Mouse (Mus musculus) megakaryocyte progenitor cell, adult 5-6 weeks (primary cell): ENCODE results near the gene 4930562C15Rik. TPM values are rescaled to one million over a fixed set of nuclear protein-coding genes. Genes with fewer than 3 reads are reported as not detected.

Experiments used
- ATAC-seq: replicated peaks from 2 replicates; pipeline ENCODE4 v1.8.0; 2016; ENCODE audit warnings: mild to moderate bottlenecking, moderate TSS enrichment, inconsistent platforms; ENCODE audit not compliant: poor library complexity
- total RNA-seq, 2 experiments: library from RNA; stranded (forward) in 1 of 2; stranded (reverse) in 1 of 2; fragments of 157-497, 149-512 nt in 1 of 2; fragments of 200-1000 nt in 1 of 2; gene quantifications; 2 replicates each; pipeline versions ENCODE4 v1.2.3 to v1.2.4; 2015 to 2017

The 4930562C15Rik gene
- total RNA-seq, 2 experiments from 2014 or later = not detected

- peak; percentile 84 for ATAC-seq
Measured at GRCm38 (mm10) chr16:4885760-4886689, 50.8 kb downstream of the 4930562C15Rik start, which contains the start of gene Mgrn1. Gene Mgrn1 (plus strand): TSS chr16:4886249.

DNA sequence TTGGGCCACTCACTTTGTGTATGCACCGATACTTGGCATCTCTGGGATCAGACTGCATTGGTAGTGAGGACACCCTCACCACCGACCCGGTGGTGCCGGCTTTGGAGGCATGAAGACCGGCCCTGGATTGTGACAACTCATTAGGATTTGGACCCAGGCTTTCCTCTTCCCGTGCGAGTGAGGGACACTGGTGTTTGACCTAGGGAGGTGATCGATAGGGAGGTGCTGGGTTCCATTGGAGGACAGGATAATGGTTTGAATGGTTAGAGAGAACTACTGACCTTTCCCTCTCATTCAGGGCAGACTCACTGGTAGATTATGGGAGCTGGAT is 51.4 kb downstream of the 4930562C15Rik start:
- ATAC-seq = no peak

DNA sequence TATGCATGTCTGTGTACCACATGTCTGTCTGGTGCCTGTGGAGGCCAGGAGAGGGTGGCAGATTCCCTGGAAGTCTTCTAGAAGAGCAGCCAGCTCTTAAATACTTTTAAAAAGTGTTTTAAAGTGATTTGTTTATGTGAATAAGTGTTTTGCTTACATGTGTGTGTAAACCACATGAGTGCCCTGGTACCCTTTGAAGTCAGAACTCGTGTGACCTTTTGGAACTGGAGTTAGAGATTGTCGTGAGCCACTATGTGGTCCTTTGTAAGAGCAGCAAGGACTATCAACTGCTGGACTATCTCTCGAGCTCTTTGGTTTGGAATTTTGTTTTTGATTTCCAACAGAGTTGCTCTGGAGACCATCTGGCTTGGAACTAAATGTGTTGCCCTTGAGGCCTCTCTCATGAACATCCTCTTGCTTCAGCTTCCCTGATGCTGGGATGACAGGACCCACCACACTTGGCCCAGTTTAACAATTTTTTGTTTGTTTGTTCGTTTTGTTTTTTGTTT is 55.0 kb downstream of the 4930562C15Rik start:
- no peak for ATAC-seq

DNA sequence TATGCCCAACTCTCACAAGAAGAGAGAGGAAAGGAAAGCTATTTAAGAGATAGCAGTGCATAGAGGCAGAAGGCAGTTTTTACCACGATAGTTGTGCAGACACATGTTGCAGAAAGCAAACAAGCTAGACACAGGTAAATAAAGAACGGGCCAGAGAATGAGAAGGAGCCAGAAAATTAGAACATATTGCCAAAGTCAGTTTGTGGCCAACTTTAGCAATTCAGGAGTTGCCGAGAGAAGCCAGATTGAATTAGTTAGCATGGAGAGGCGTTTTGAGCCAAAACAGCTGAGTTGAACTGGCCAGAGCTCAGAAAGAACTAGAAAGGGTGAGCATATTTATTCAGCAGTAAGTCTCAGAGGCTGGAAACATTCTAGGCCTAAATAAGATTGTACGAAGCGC is 57.0 kb downstream of the 4930562C15Rik start:
- no peak for ATAC-seq

GRCm38 (mm10) chr16:4894201-4894908 is 59.1 kb downstream of the 4930562C15Rik start:
- no peak for ATAC-seq

DNA sequence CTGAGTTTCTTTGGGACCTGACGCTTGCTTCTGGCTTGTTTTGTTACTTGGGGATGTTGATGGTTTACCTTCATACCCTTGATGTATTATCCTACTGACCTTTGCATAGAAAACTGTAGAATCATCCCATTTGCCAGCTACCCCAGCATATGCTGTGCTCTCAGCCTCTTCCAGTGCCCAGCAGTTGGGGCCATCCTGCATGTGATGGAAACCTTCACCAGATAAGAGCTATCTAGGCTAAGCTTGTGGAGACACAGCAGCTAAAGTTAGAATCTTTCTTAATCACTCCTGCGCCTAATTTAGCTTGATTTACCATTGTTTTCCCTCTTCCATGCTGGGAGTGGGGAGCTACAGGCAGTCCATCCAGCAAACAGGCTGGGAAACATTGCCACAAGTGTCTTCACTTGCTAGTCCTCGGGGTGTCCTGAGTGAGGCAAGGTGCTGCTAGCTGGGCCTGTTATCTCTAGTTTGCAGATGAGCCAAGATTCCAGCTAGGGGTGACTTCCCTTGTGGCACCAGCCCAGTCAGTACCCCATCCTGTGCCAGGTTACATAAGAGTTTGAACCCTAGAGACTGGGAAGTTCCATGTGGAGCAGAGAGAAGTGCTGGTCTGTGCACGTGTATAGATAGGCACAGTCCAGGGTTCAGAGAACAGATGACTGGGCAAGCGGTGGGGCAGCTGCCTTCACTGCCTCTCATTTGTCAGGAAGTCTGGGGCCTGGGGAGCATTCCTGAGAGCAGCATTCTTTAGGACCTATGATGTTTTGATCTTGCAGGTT is 61.2 kb downstream of the 4930562C15Rik start:
- ATAC-seq = peak; percentile 82

- peak; percentile 57 for ATAC-seq
Measured at GRCm38 (mm10) chr16:4897146-4897730, 62.0 kb downstream of the 4930562C15Rik start.

- ATAC-seq = no peak
Measured at GRCm38 (mm10) chr16:4898881-4899280, 63.7 kb downstream of the 4930562C15Rik start.

DNA sequence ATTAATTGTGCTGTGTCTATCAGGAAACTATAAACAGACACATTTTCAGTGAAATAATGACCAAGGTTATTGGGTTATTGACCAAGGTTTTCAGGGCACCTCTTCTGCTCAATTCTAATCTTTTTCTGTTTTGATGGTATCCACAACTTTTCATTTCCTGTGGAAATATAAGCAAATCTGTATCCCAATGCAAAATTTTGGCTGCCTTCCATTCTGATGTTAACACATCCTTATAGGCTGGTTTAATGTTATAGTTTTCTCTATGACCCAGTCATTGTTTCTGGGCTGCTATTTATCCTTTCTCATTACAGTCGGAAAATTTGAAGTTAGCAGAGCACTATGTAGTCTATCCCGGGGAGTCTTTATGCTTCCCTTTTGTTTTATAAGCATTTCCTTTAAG is 64.5 kb downstream of the 4930562C15Rik start:
- no peak for ATAC-seq

- ATAC-seq = no peak
Measured at GRCm38 (mm10) chr16:4901167-4901566, 66.0 kb downstream of the 4930562C15Rik start.

DNA sequence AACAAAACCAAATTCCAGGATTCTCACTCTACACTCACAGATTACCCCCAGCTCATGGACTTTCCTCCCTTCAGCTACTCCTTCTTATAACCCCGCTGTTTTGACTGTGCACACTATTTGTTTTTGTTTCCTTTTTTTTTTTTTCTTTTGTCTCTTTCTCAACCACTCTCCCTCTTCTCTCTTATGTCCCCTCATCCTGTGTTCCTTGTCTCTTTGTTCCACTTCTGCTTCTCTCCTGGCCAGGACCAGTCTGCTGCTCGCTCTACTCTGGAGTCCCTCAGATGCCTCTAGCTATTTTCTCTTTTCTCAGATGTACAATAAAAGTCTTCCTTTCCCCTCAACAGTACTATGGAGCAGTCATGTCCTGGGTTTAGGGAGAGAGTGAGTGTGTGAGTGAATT is 67.2 kb downstream of the 4930562C15Rik start:
- ATAC-seq = 0 out of 2 replicates have a peak, but pooled peaks have one; percentile 29

- no peak for ATAC-seq
Measured at GRCm38 (mm10) chr16:4903491-4904102, 68.4 kb downstream of the 4930562C15Rik start.

DNA sequence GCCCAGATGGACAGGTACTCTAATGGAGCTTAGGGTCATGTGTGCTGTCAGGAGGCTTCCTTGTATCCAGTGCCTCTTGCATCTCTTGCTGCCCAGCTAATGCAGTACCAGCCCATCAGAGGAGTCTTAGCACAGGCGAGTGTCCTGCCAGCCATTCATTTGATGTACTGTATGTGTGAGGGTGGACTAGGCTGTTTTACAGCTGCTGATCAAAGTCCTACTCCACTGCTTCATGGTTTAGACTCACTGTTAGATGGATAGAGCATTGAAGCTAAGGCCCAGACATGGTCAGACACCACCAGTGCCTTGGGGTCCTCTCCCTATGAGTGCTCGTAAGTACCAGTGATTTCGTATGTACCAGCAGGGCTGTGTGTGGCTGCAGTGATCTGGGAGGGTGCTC is 69.7 kb downstream of the 4930562C15Rik start:
- ATAC-seq = no peak

- no peak for ATAC-seq
Measured at GRCm38 (mm10) chr16:4905591-4905990, 70.4 kb downstream of the 4930562C15Rik start.

GRCm38 (mm10) chr16:4906559-4906958 is 71.3 kb downstream of the 4930562C15Rik start:
- ATAC-seq = no peak

- no peak for ATAC-seq
Measured at GRCm38 (mm10) chr16:4907386-4907785, 72.2 kb downstream of the 4930562C15Rik start.

DNA sequence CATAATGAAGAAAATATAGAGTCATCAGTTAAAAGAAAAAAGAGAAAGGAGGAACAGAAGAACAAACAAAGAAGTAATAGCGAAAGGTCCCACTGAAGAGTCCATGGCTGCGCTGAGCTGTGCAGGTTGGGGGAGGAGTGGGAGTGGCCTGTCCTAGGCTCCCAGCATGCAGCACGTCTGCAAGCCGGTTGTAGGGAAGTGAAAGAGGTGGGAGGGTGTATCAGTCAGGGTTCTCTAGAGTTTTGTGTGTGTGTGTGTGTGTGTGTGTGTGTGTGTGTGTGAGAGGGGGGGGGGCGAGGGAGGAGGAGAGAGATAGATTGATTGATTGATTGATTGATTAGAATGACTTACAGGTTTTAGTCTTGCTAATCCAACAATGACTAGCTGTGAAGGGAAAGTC is 72.8 kb downstream of the 4930562C15Rik start:
- ATAC-seq = peak; percentile 88

- no peak for ATAC-seq
Measured at GRCm38 (mm10) chr16:4909745-4910144, 74.5 kb downstream of the 4930562C15Rik start.

DNA sequence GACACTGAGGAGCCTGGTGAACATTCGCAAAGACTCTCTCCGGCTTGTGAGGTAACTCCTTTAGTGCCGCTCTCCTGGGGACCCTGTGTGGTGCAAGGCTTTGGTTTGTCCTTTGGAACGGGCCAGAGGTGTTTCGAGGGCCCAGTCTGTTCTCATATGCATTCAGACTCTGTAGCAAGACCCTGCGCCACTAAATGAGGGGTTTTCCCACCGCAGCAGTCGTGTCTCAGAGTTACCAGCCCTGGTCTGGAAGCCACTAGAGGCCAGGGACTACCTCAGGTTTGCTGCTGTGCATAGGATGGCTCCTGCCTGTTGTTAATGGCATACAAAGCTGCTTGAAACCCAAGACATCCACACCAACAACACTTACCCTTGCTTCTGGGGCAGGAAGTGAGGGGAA is 75.5 kb downstream of the 4930562C15Rik start:
- ATAC-seq = no peak

DNA sequence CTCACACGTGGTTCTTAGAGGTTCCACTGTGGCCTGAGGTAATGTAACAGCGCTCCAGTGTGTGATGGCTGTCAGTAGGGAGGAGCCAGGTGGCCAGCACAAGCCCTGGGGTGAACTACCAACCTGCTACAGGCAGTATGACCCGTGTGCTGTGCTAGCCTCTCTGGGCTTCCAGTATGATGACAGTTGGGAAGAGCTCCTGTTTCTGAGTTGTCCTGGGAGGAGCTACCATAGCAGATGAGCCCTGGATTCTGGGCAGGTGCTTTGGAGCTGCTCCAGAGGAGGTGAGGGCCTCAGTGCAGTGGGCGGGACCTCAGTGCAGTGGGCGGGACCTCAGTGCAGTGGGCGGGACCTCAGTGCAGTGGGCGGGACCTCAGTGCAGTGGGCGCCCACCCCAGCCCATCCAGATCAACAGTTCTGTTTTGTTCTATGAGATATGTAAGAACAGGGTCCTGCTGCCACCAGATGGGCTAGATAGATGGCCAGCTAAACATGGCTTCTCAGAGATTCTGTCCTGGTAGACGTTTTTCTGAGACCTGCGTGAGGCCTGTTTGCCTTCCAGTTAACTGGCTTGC is 76.9 kb downstream of the 4930562C15Rik start:
- peak; percentile 21; the same call in 1 of the 2 replicates for ATAC-seq
